Mouse (Mus musculus) T-helper 17 cell (primary cell): ENCODE measurements at regions not wholly inside any gene's neighbourhood (a gene's known extent, or its start where the extent isn't known, plus 50 kb on each side); places are given as distances from the start of the nearest gene placed in this dataset.

Experiments
- in situ Hi-C, 2 experiments: fragments of 300-600 bp; cut with MboI, MseI; formaldehyde crosslinking; loops; 1 replicate in 1 of 2; 2 replicates in 1 of 2; pipeline ENCODE4 v1.15.1; 2025; ENCODE audit warnings: high pct_unique_total_duplicates in 2 of 2

DNA sequence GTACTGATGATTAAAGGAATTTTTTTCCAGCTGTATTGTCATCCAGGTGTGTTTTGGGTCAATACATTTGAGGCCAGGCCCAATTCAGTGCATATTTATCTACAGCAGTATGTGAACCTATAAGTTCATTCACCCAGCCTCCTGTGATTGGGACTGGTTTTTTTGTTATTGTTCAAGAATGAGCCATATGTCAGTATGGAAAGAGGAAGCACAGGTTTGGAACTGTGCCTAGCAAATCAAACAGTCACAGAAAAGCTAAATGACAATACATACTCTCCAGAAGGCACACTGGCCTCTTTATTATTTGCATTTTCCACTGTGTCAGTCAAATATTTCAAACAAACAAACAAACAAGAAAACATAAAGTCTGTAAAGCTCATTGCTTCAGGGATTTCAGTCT, 134.7 kb downstream of the Rnd3 start:
- in situ Hi-C loops = no loop called here

DNA sequence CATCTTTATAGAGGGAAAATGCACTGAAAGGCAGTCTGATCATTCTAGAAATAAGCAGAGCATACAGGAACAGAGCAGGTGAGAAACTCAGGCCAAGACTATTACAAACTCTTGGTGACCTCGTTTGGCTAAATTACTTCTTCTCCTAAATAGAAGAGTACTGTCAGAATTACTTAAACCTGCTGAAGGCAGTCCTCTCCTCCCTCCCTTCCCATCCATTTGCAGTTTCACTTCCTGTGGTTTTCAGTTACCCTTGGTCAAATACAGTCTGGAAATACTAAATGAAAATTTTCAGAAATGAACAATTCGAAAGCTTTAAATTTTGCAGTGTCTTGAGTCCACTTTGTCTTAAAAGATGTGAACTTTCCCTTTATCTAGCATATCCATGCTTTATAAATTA, 135.8 kb downstream of the Rnd3 start:
- in situ Hi-C loops = no loop called here

DNA sequence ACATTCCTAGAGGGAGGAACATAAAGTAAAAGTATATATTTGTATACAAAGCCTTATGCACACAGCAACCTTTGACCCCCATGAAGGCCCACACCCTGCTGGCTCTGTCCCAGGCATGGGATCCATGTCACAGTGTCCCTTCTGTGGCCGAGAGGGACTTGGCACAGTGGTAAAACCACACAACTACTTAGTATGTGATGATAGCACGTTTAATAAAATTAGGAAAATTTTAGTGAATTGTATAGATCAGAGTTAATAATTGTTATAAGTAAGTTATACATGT, 140.7 kb downstream of the Rnd3 start:
- in situ Hi-C loops = no loop called here

DNA sequence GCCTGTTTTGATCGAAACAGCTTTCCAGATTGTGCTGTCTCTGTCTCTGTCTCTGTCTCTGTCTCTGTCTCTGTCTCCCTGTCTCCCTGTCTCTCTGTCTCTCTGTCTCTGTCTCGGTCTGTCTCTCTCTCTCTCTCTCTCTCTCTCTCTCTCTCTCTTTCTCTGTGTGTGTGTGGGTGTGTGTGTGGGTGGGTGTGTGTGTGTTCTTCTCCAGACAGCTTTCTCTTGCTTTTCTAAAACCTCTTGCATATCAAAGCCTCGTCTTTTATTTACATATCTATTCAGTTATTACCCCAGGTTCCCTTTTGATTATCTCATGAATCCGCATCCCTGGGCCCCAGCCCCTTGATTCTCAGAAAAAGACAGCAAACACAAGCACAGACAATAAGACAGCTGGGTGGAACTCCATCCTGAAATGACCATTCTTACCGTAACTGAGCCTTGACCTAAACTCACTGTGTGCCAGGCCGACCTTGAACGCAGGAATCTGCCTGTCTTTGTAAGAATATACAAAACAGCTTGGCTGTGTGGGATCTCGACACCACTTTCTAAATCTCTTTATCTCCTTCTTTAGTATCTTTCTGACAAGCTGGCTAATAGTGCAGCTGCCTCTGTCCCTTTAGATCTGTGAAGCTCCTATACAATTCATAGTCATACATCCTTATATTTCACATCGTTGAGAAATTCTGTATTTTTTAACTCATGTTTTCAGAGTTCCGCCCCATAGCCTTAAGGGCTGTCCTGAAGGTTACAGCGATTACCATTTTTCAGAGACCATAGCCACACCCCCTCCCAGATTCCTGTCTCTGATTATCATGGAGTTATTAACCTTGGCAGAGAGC, 141.3 kb downstream of the Rnd3 start:
- in situ Hi-C loops = no loop called here

DNA sequence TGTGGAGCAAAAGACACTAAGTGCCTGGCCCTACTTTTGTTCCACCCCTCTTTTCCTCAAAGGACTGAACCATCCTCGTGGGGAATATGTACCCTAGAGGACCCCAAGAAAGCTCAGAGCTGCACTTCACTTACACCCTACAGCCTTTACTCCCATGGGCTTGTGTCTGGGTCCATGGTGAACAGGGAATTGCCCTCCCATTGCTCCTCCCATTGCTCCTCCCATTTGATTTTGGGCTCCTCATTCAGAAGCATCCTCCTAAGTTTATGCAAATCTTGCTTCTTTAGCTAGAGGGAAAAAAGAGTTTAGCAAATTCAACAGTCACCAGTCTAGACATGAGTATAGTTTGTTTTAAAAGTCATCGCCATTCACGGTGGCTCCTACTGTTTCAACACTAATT, 142.1 kb downstream of the Rnd3 start:
- in situ Hi-C loops = no loop called here

DNA sequence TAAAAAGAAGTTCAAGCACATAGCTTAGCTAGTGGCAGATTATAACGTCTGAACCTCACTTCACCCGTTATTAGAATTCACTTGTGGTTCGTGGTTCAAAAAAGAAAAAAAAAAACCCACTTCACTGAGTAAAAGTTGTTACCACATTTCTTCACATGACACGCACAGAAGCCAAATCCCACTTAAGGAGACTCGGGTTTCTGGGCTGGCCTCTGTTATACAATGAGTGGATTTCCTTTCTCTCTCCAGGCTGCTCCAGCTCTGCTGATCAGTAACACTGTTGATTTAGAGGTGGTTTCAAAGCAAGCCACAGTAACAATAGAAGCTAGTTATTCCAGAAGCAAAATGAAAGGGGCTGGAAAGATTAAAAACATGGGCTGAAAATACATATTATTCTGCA, 147.4 kb downstream of the Rnd3 start:
- in situ Hi-C loops = no loop called here

DNA sequence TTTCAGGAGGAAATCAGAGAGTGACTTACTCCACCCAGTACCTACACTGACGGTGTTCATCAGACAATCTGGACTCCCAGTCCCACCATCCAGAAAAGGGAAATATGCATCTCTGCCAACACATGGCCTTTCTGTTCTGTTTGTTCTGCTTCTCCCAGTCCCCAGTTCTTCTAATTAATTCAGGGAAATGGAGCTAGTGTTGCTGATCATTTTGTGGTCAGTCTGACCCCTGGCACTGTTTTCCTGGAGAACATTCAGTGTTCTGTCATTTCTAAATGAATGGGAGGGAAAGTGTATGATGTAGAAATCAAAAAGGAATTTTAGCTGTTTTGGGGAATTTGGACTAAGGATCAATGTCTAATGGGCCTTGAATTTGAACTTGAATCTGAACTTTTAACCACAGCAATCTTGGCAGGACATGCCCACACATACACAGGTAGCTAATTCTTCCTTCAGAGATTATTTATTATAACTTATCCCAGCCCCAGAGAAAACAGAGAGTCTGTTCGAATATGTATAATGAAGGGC, 165.0 kb downstream of the Rnd3 start:
- in situ Hi-C loops = no loop called here

DNA sequence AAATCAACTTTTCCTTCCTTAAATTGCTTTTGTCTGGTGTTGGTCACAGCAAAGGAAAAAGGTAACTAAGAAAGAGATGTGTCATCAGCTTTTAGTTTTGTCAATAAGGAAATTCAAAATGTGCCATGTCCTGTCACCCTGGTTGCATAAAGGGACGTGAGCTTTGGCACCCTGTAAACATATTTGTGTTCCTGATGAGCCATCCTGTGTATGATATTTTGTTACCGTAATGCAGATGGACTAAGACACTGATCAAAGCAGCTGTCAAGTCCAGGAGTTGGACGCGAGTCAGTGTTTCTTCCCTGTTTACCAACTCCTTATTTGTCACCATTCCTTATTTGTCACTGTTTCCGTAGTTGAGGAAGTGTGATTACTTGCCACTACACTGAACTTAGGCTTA, 166.3 kb downstream of the Rnd3 start:
- in situ Hi-C loops = no loop called here

DNA sequence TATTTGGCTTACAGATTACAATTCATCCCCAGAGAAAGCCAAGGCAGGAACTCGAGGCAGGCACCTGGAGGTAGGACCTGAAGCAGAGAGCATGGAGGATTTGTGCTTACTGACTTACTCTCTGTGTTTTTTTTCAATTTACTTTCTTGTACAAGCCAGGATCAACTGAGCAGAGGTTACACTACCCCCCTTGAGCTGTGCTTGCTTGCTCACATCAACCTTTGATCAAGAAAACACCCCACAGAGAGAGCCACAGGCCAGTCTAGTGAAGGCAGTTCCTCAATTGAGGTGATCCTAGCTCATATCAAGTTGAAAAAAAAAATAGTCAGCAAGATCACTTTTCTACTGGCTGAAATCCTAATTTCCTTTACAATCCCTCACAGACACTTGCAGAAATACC, 170.6 kb downstream of the Rnd3 start:
- in situ Hi-C loops = no loop called here

DNA sequence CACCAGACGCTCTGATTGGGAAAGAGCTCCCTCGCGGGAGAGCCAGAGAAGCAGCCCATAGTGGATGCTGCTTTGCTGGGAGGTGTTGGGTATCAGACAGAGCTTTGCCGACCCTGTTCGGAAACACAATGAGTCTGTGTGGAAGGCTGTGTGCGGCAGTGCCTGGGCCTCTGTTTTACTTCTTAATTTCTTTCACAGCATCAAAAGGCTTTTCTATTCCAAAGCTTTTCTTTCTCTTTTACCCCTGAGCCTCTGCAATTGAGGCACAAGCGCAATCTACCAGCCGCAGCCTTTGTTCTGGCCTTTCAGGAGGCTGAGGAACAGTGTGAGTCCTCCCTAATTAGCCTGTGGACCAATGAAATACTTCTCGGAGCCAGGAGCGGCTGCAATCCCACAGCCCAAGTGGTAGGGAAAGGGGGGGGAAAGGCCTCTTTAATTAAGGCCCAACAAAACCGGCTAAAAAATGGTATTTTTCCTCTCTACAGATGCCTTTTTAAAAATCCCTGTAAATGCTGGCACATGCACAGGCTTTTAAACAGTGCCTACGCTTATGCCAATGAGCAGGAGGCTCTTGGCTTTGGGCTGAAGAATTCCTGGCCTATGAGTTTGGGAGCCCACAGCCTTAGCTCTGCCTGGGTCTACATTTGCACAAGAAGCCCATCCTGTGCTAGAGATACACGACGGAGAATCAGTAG, 177.6 kb downstream of the Rnd3 start:
- in situ Hi-C loops = no loop called here

DNA sequence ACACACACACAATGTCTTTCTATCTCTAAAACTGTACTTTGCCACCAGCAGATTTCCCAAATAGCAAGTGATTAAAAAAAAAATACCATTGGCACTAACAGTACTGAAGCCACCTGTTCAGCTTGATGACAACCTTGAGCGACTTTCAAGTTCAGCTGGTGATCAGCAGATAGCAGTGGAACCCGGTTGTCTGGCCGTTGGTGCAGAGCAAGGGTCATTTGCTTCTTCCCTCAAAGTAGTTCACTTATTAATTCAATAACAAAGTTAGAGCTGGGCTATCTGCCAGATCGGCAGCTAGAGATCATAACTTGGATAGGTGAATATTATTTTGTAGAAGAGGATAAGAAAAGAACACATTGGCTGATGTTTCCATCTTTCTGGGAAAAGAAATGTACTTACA, 180.5 kb downstream of the Rnd3 start:
- in situ Hi-C loops = no loop called here

DNA sequence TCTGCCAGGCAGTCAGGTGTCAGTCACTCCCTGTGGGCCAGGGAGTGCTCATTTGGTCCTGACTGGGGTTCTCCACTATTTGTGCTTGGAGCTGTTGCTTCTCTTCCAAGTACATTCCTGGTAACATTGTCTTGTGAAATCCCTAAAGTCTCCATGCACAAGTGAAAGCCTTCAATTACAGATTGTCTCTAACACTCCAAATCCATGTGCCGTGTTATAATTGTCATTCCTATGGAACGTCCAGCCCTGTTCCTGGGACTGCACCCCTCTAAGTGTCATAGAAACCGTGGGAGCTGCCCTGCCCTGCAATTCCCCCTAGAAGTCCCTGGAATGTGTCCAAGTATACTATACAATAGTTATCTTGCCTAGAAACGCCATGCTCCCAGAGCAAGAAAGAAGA, 181.1 kb downstream of the Rnd3 start:
- in situ Hi-C loops = no loop called here

DNA sequence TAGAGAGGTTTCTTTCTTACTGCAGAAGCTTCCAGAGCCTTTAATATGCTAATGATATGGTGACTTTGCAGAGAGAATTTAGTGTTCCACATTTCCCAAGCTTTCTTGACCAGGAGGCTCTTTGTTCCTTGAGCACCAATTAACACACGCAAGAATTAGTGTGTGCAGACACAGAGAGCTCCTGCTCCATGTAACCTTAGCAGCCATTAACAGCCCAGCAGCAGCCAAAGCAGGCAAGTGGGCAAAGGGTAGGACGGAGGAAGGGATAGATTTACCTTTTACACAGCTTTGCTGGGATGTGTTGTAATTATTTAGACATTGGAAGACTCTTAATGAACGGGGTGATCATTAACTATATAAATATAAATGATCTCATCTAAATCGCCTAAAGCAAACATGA, 181.8 kb downstream of the Rnd3 start:
- in situ Hi-C loops = no loop called here

DNA sequence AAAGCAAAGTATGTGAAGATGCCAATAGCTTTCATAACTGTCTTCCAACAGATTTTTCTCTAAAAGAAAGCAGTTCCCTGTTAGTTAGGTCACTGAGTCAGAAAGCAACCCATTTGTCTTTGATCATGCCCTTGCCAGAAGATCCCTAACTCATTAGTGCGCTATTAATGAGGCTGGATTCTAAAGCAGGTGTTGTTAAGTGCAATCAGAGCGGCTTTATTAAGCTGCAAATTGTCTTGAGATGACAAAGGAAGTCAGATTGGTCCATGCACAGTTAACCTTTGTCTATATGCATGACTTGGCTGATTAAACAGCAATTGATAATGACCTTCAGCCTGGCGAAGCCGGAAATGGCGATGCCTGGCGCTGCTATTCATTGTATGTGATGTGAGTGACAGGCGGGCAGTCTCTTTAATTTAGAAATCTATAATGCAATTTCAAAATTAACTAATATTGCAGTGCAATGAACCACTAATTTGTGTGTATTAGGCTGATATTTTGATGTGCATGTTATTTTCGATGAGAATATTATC, 183.4 kb downstream of the Rnd3 start:
- in situ Hi-C loops = no loop called here

DNA sequence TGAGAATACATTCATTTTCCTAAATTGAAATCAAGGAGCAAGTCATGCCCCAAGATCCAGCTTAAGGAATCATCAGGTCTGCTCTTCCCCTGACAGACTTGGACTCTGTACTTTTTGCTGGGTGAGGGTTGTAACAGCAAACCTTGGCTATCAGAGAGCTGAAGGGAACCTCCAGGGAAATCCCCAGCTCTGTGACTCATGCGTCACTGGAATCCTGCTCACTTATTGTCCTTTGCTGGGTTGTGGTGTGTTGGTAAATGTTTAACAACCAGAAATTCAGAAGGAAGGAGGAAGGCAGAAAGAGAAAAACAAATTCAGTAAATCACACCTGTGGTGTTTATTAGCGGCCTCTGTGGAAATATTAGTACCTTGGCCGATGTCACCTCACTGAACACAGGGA, 184.8 kb downstream of the Rnd3 start:
- in situ Hi-C loops = no loop called here

DNA sequence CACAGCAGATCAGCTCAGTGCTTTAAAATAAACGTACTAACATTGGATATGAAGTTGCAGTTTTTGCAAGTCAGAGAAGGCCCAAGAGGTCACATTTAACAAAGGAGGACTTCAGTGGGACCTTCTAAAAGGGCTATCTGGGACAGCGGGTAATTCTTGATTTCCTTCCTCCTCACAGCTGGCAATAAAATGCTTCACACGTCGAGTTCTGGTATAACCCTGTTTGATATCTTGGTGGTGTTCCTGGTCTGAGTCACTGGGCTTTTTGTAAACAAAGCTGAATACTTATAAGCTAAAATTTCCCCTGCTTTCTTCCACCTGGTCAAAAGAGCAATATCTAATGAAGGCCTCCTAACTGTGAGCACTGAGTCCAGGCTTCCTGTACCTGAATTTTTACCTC, 187.9 kb downstream of the Rnd3 start:
- in situ Hi-C loops = no loop called here

DNA sequence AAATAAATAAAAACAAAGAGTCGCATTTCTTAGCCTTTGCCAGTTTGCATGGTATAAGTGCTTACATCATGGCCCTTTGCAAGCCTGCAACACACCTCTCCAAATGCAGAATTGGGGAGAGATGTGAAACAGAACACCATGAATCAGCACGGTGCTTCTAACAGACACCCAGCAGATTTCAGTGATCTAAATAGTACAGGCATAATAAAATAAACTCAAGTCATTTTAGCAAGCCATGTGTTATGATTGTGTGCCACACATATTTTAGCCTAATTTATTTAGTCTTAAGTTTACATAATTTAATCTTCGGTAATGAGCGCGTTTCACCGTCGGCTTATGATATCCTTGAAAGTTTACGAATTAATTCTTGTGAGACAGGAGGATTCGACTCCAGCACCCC, 189.6 kb downstream of the Rnd3 start:
- in situ Hi-C loops = no loop called here

DNA sequence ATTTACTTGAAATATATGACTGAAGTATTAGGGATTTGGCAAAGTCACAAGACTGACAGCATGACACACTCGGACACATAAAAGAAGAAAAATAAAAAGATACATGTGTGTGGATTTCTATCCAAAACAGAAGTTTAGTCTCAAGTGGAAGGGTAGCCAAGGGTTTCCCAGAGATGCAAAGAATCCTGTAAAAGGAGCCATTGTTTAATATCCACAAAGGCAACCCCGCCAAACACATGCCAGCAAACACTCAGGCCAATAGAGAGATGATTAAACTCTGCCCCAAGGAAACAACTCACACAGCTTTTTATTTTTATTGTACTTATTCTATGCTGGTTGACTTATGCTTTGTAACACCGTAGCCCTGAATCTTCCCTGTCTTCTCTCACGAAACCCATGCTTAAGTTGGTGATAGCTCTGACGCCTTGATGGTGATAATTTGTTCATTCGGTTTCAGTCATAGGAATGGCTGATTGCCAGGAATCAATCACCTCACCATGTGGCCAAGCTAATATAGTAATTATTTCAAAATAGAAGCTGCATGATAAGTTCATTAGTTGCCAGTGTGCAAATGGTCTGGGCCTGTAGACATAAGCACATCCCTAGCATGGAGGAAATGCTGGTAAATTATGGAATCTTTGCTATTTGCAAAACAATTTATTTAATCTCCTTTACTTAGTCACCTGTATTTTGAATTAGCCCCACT, 194.4 kb downstream of the Rnd3 start:
- in situ Hi-C loops = no loop called here

DNA sequence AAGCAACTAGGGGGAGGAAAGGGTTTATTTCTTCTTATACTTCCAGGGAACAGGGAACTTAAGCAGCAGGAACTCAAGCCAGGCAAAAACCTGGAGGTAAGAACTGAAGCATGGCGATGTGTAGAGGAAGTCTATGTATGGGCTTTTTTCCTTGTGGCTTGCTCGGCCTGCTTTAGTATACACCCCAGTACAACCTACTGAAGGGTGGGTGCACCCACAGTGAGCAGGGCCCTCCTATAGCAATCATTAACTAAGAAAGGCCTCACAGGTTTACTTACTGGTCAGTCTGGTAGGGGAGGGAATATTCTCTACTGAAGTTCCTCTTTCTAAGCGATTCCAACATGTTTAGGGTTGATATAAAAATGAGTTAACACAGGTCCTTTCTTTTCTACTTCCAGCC, 197.9 kb downstream of the Rnd3 start:
- in situ Hi-C loops = no loop called here

DNA sequence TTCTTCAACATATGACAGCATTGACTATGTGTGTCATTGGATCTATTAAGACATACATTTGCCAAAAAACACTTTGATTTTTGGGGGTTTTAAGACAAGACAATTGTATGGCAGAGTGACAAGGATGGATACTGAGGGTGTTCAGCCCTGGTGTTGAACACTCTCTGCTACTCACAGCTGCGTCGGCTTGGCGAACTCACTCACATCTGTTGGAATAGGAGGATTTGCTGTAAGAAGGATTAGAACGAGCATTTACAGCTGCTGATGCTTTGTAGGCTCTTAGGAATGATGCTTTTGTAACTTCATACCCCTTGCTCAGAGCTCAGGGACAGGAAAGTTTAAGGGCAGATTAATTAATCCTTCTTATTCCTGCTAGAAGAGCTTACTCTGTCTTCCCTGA, 199.2 kb downstream of the Rnd3 start:
- in situ Hi-C loops = loop anchor here in 1 of 2 experiments (10.0 kb wide), 1 partner anchor 1215 kb away; no protein-coding TSS in a partner anchor

DNA sequence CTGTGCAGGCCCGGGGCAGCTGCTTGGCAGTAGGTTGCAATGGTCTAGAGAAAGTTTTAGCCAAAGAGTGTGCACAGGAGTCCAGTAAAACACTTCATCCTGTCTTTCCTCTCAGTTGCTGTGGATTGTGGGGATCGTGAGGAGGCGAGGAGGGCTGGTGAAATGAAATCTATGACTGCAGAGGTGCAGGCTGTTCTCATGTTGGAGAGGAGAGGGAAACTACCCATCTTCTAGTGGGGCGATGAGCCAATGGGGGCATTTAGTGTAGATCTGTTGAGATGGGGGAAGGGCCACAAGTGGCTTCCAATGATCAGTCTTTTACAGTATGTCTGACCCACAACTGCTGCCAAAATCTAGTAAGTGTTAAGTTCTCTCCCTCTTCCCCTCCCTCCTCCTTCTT, 203.4 kb downstream of the Rnd3 start:
- in situ Hi-C loops = loop anchor here in 1 of 2 experiments (10.0 kb wide), 1 partner anchor 1219 kb away; no protein-coding TSS in a partner anchor

DNA sequence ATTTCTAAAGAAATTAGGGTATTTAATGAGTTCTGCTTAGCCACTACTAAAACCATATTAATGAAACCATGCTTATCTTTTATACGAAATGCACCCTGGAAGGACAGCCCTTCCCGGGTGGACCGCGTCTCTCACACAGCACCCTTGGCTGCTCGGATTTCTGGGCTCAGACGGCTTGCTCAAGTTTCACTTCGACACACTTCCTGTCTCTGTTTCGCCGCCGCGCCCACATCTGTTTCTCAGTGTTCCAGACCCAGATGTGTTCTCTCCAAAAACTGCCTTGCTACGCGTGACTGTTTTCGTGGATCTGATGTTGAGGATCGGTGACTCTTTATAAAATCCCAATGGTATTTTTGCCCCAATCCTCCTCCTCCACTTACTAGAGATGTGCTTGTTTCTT, 205.7 kb downstream of the Rnd3 start:
- in situ Hi-C loops = loop anchor here in 1 of 2 experiments (10.0 kb wide), 1 partner anchor 1222 kb away; no protein-coding TSS in a partner anchor
